Mouse (Mus musculus) olfactory bulb, adult 2 months (tissue): ENCODE measurements around the gene Disc1. TPM values are rescaled to one million over a fixed set of nuclear protein-coding genes. Genes with fewer than 3 reads are reported as not detected.

Experiments
- H3K27ac ChIP-seq: fragments of 200-500 bp; 2 replicates; pipeline ENCODE4 v1.5.1; 2012; ENCODE audit warnings: low read depth, low read length; ENCODE audit not compliant: insufficient read depth
- H3K4me1 ChIP-seq: fragments of 200-500 bp; 2 replicates; pipeline ENCODE4 v1.6.1; 2012; ENCODE audit warnings: low read length; ENCODE audit not compliant: control insufficient read depth, insufficient read depth
- H3K4me3 ChIP-seq: fragments of 200-500 bp; 2 replicates; pipeline ENCODE4 v1.5.1; 2012; ENCODE audit warnings: mild to moderate bottlenecking, low read depth, low read length, moderate library complexity; ENCODE audit not compliant: insufficient read depth
- CTCF ChIP-seq: fragments of 200-500 bp; IDR thresholded peaks from 2 replicates; pipeline ENCODE4 v1.5.1; 2012; ENCODE audit warnings: low read depth, mild to moderate bottlenecking, low read length, moderate library complexity; ENCODE audit not compliant: insufficient read depth
- POLR2A ChIP-seq: fragments of 200-500 bp; IDR thresholded peaks from 2 replicates; pipeline ENCODE4 v1.6.1; 2012; ENCODE audit warnings: mild to moderate bottlenecking, low read depth, low read length, moderate library complexity; ENCODE audit not compliant: insufficient read depth
- WGBS: fragments of 180-500 bp; shearing (Covaris S2); methylation state at CpG from one replicate; pipeline ENCODE4 v1.1.7; 2018; 5-methylcytosine and 5-hydroxymethylcytosine counted together
- polyA plus RNA-seq: library from polyadenylated mRNA; stranded (reverse); fragments of >200 nt; gene quantifications from 2 replicates; pipeline ENCODE4 v1.2.4, GENCODE M21; 2012; ENCODE audit warnings: low replicate concordance; ENCODE audit not compliant: missing spikeins, insufficient read depth, insufficient read length

Disc1 gene
- polyA plus RNA-seq, 1 experiment, result not detected

GRCm38 (mm10) chr8:125287841-125288341 lies 233.9 kb downstream of the Disc1 start:
- H3K4me3 ChIP-seq, result no peak overlapping the region
- WGBS, result 68% methylated on average over 7 of the region's 7 CpGs
- H3K27ac ChIP-seq, result 0 out of 2 replicates have a peak overlapping the region, but pooled peaks have one; percentile 11
- H3K4me1 ChIP-seq, result peaks cover 19% of the 10 kb centered on the region
- no peak for TF ChIP-seq POLR2A
- TF ChIP-seq CTCF, result no peak

GRCm38 (mm10) chr8:125291506-125291905 lies 237.5 kb downstream of the Disc1 start:
- no peak for TF ChIP-seq POLR2A
- TF ChIP-seq CTCF, result no peak
- Histone ChIP-seq H3K27ac (no peak overlapping the region), H3K4me3 (no peak overlapping the region), H3K4me1 (peaks cover 19% of the 10 kb centered on the region)
- 75% methylated on average over 10 of the region's 10 CpGs for WGBS

- TF ChIP-seq POLR2A (no peak), CTCF (no peak)
- Histone ChIP-seq H3K4me1 (peaks cover 17% of the 10 kb centered on the region), H3K4me3 (no peak overlapping the region), H3K27ac (no peak overlapping the region)
- 79% methylated on average over 22 of the region's 22 CpGs for WGBS
Observed at GRCm38 (mm10) chr8:125291932-125292717, 238.1 kb downstream of the Disc1 start.

GRCm38 (mm10) chr8:125292933-125293591 lies 239.1 kb downstream of the Disc1 start:
- Histone ChIP-seq H3K4me3 (no peak overlapping the region), H3K4me1 (peaks cover 16% of the 10 kb centered on the region), H3K27ac (peak overlapping the region; percentile 94)
- WGBS, result 16% methylated on average over 8 of the region's 8 CpGs
- TF ChIP-seq POLR2A, result no peak
- no peak for TF ChIP-seq CTCF

GRCm38 (mm10) chr8:125299248-125299647 lies 245.3 kb downstream of the Disc1 start:
- no peak for TF ChIP-seq POLR2A
- no peak for TF ChIP-seq CTCF
- H3K4me3 ChIP-seq, result no peak overlapping the region
- WGBS, result 21% methylated on average over 4 of the region's 4 CpGs

GRCm38 (mm10) chr8:125301931-125302361 lies 248.0 kb downstream of the Disc1 start:
- WGBS, result 80% methylated on average over 8 of the region's 8 CpGs
- Histone ChIP-seq H3K4me3 (no peak overlapping the region), H3K4me1 (peaks cover 6% of the 10 kb centered on the region; the same call in 1 of the 2 replicates), H3K27ac (no peak overlapping the region)
- TF ChIP-seq CTCF (no peak), POLR2A (no peak)

More at GRCm38 (mm10) chr8:125299248-125299647, 245.3 kb downstream of the Disc1 start:
- peaks cover 8% of the 10 kb centered on the region for H3K4me1 ChIP-seq
- no peak overlapping the region for H3K27ac ChIP-seq

- TF ChIP-seq POLR2A (no peak), CTCF (no peak)
- WGBS, result 40% methylated on average over 10 of the region's 10 CpGs
- Histone ChIP-seq H3K4me1 (no peaks in the 10 kb centered on the region; the same call in 1 of the 2 replicates), H3K4me3 (no peak overlapping the region), H3K27ac (no peak overlapping the region)
Observed at GRCm38 (mm10) chr8:125306665-125307064, 252.7 kb downstream of the Disc1 start.

GRCm38 (mm10) chr8:125309985-125310384 lies 256.0 kb downstream of the Disc1 start:
- H3K27ac ChIP-seq, result no peak overlapping the region
- no peaks in the 10 kb centered on the region; the same call in 1 of the 2 replicates for H3K4me1 ChIP-seq
- no peak overlapping the region for H3K4me3 ChIP-seq
- WGBS, result 73% methylated on average over 14 of the region's 14 CpGs
- TF ChIP-seq POLR2A, result no peak
- no peak for TF ChIP-seq CTCF

Other genes with a start within 250 kb of the Disc1 start
- 306 TPM in 1 of 2 replicates, not detected in the other for gene Gnpat, start 191.2 kb upstream of the Disc1 start, polyA plus RNA-seq
- not detected in 2 replicates for gene 2810004N23Rik, start 191.1 kb upstream of the Disc1 start, polyA plus RNA-seq
- not detected in 2 replicates for gene Exoc8, start 156.5 kb upstream of the Disc1 start, polyA plus RNA-seq
- not detected in 2 replicates for gene Sprtn, start 156.3 kb upstream of the Disc1 start, polyA plus RNA-seq
- gene Egln1, start 104.9 kb upstream of the Disc1 start, polyA plus RNA-seq, result 113 TPM in 1 of 2 replicates, not detected in the other
- gene Tsnax, start 41.2 kb upstream of the Disc1 start, polyA plus RNA-seq, result not detected in 2 replicates